Mouse (Mus musculus) hindbrain, embryonic 15.5 days (tissue): Measurements from ENCODE around the gene Mrpl53. TPM values are rescaled to one million over a fixed set of nuclear protein-coding genes. Genes with fewer than 3 reads are reported as not detected.

ENCODE experiments used
- ATAC-seq: fragments of 200-750 bp; cut with Nextera tagmentation; 2 replicates; pipeline ENCODE4 v1.8.0; 2017; ENCODE audit warnings: low read depth, moderate number of reproducible peaks, moderate TSS enrichment; ENCODE audit not compliant: low FRiP score
- H3K27ac ChIP-seq: fragments of 300-500 bp; sonication (generic); replicated peaks from 2 replicates; pipeline ENCODE4 v1.5.1; 2015; ENCODE audit warnings: mild to moderate bottlenecking, inconsistent platforms
- H3K27me3 ChIP-seq: fragments of 300-500 bp; sonication (generic); 2 replicates; pipeline ENCODE4 v1.6.1; 2015; ENCODE audit warnings: control low read depth, inconsistent platforms
- H3K36me3 ChIP-seq: fragments of 300-500 bp; sonication (generic); 2 replicates; pipeline ENCODE4 v1.6.1; 2015; ENCODE audit warnings: control low read depth, inconsistent platforms
- H3K4me1 ChIP-seq: fragments of 300-500 bp; sonication (generic); replicated peaks from 2 replicates; pipeline ENCODE4 v1.6.1; 2015; ENCODE audit warnings: control low read depth, inconsistent platforms
- H3K4me2 ChIP-seq: fragments of 300-500 bp; sonication (generic); 2 replicates; pipeline ENCODE4 v1.6.1; 2015; ENCODE audit warnings: moderate library complexity, mild to moderate bottlenecking, inconsistent platforms
- H3K4me3 ChIP-seq: fragments of 300-500 bp; sonication (generic); 2 replicates; pipeline ENCODE4 v1.5.1; 2015; ENCODE audit warnings: mild to moderate bottlenecking, inconsistent platforms
- H3K9ac ChIP-seq: fragments of 300-500 bp; sonication (generic); 2 replicates; pipeline ENCODE4 v1.6.1; 2015; ENCODE audit warnings: inconsistent platforms
- H3K9me3 ChIP-seq: fragments of 300-500 bp; sonication (generic); 2 replicates; pipeline ENCODE4 v1.6.1; 2016; ENCODE audit warnings: control low read depth, inconsistent platforms
- WGBS: fragments of 180-500 bp; shearing (Covaris S2); methylation state at CpG from one replicate; pipeline ENCODE4 v1.1.7; 2015; 5-methylcytosine and 5-hydroxymethylcytosine counted together
- polyA plus RNA-seq: library from polyadenylated mRNA; unstranded; fragments of >200 nt; fragmentation: Nextera tagmentation; extraction: Ambion mirVana; gene quantifications from 2 replicates; pipeline ENCODE4 v1.2.1, GENCODE M21; 2015

The Mrpl53 gene
- polyA plus RNA-seq, 1 experiment from 2014 or later: 113 TPM

- no peak for ATAC-seq
- H3K4me2 ChIP-seq: no peak overlapping the region
- no peaks in the 10 kb centered on the region for H3K9me3 ChIP-seq
- 79% methylated on average over 6 of the region's 6 CpGs for WGBS
- peaks cover 8% of the 10 kb centered on the region; the same call in 1 of the 2 replicates for H3K4me1 ChIP-seq
- H3K4me3 ChIP-seq: no peak overlapping the region
- H3K9ac ChIP-seq: no peak overlapping the region
- H3K36me3 ChIP-seq: no peaks in the 10 kb centered on the region
- H3K27me3 ChIP-seq: peaks cover 14% of the 10 kb centered on the region
- H3K27ac ChIP-seq: no peak overlapping the region
Observed at GRCm38 (mm10) chr6:83131469-83132034, 22.7 kb downstream of the Mrpl53 start.

GRCm38 (mm10) chr6:83132176-83132919 lies 23.5 kb downstream of the Mrpl53 start:
- no peak for ATAC-seq

GRCm38 (mm10) chr6:83134226-83134625 lies 25.4 kb downstream of the Mrpl53 start:
- peaks cover 32% of the 10 kb centered on the region for H3K4me1 ChIP-seq
- H3K4me2 ChIP-seq: no peak overlapping the region
- H3K27ac ChIP-seq: no peak overlapping the region
- no peaks in the 10 kb centered on the region for H3K36me3 ChIP-seq
- no peak for ATAC-seq
- H3K4me3 ChIP-seq: no peak overlapping the region
- peaks cover 19% of the 10 kb centered on the region for H3K27me3 ChIP-seq
- no peak overlapping the region for H3K9ac ChIP-seq
- 72% methylated on average over 3 of the region's 3 CpGs for WGBS
- no peaks in the 10 kb centered on the region for H3K9me3 ChIP-seq

More at GRCm38 (mm10) chr6:83132176-83132919, 23.5 kb downstream of the Mrpl53 start:
- no peak overlapping the region for H3K9ac ChIP-seq
- peaks cover 16% of the 10 kb centered on the region for H3K4me1 ChIP-seq
- H3K27me3 ChIP-seq: peaks cover 19% of the 10 kb centered on the region
- H3K36me3 ChIP-seq: no peaks in the 10 kb centered on the region
- H3K27ac ChIP-seq: no peak overlapping the region
- no peaks in the 10 kb centered on the region for H3K9me3 ChIP-seq
- WGBS: 84% methylated on average over 9 of the region's 9 CpGs
- H3K4me2 ChIP-seq: no peak overlapping the region
- H3K4me3 ChIP-seq: no peak overlapping the region

GRCm38 (mm10) chr6:83134951-83135513 lies 26.2 kb downstream of the Mrpl53 start, which contains the start of gene Rtkn:
TSS of gene Rtkn (plus strand) at chr6:83135463.
- H3K27me3 ChIP-seq: peaks cover 19% of the 10 kb centered on the region
- H3K4me3 ChIP-seq: peak within 1 kb of the TSS; percentile 19
- peaks cover 32% of the 10 kb centered on the region for H3K4me1 ChIP-seq
- H3K9me3 ChIP-seq: no peaks in the 10 kb centered on the region
- WGBS: 64% methylated on average over 7 of the region's 7 CpGs
- H3K36me3 ChIP-seq: no peaks in the 10 kb centered on the region
- H3K4me2 ChIP-seq: peak within 1 kb of the TSS; percentile 52
- H3K27ac ChIP-seq: peak within 1 kb of the TSS; percentile 89; the same call in 1 of the 2 replicates
- peak within 1 kb of the TSS; percentile 31; the same call in 1 of the 2 replicates for H3K9ac ChIP-seq
- no peak for ATAC-seq

- 6% methylated on average over 37 of the region's 37 CpGs for WGBS
- peaks cover 19% of the 10 kb centered on the region for H3K27me3 ChIP-seq
- peaks cover 32% of the 10 kb centered on the region for H3K4me1 ChIP-seq
- no peaks in the 10 kb centered on the region for H3K36me3 ChIP-seq
- H3K9me3 ChIP-seq: no peaks in the 10 kb centered on the region
- H3K27ac ChIP-seq: no peak overlapping the region
- no peak overlapping the region; the same call in 1 of the 2 replicates for H3K9ac ChIP-seq
- no peak for ATAC-seq
- peak overlapping the region; percentile 19 for H3K4me3 ChIP-seq
- peak overlapping the region; percentile 52 for H3K4me2 ChIP-seq
Observed at GRCm38 (mm10) chr6:83135571-83136161, 26.8 kb downstream of the Mrpl53 start.

- Histone ChIP-seq H3K27ac (peak overlapping the region; percentile 89), H3K4me1 (peaks cover 32% of the 10 kb centered on the region)
Observed at GRCm38 (mm10) chr6:83136291-83136880, 27.5 kb downstream of the Mrpl53 start.

GRCm38 (mm10) chr6:83136881-83137575 lies 28.2 kb downstream of the Mrpl53 start:
- Histone ChIP-seq H3K36me3 (no peaks in the 10 kb centered on the region), H3K4me1 (peaks cover 37% of the 10 kb centered on the region), H3K9me3 (no peaks in the 10 kb centered on the region), H3K4me2 (peak overlapping the region; percentile 52), H3K27ac (peak overlapping the region; percentile 89), H3K4me3 (peak overlapping the region; percentile 34), H3K27me3 (peaks cover 19% of the 10 kb centered on the region), H3K9ac (peak overlapping the region; percentile 31)
- ATAC-seq: peak; percentile 72; the same call in 1 of the 2 replicates
- 2% methylated on average over 20 of the region's 26 CpGs for WGBS

More at GRCm38 (mm10) chr6:83136291-83136880, 27.5 kb downstream of the Mrpl53 start:
- WGBS: 14% methylated on average over 5 of the region's 5 CpGs
- Histone ChIP-seq H3K4me3 (peak overlapping the region; percentile 34), H3K9me3 (no peaks in the 10 kb centered on the region), H3K4me2 (peak overlapping the region; percentile 52), H3K36me3 (no peaks in the 10 kb centered on the region), H3K27me3 (peaks cover 19% of the 10 kb centered on the region), H3K9ac (peak overlapping the region; percentile 31)
- ATAC-seq: no peak

GRCm38 (mm10) chr6:83137576-83137950 lies 28.7 kb downstream of the Mrpl53 start:
- Histone ChIP-seq H3K4me3 (peak overlapping the region; percentile 34), H3K27ac (peak overlapping the region; percentile 89), H3K27me3 (peaks cover 19% of the 10 kb centered on the region), H3K9me3 (no peaks in the 10 kb centered on the region), H3K9ac (peak overlapping the region; percentile 31), H3K4me1 (peaks cover 42% of the 10 kb centered on the region), H3K36me3 (no peaks in the 10 kb centered on the region), H3K4me2 (peak overlapping the region; percentile 52)
- ATAC-seq: peak; percentile 6; the same call in 1 of the 2 replicates
- 1% methylated on average over 12 of the region's 12 CpGs for WGBS

GRCm38 (mm10) chr6:83138056-83138455 lies 29.2 kb downstream of the Mrpl53 start:
- peak overlapping the region; percentile 34 for H3K4me3 ChIP-seq
- peak overlapping the region; percentile 52 for H3K4me2 ChIP-seq
- WGBS: 2% methylated on average over 11 of the region's 11 CpGs
- peak overlapping the region; percentile 31 for H3K9ac ChIP-seq
- H3K36me3 ChIP-seq: no peaks in the 10 kb centered on the region
- peak; percentile 7; the same call in 1 of the 2 replicates for ATAC-seq
- peak overlapping the region; percentile 89 for H3K27ac ChIP-seq
- no peaks in the 10 kb centered on the region for H3K9me3 ChIP-seq
- peaks cover 19% of the 10 kb centered on the region for H3K27me3 ChIP-seq
- H3K4me1 ChIP-seq: peaks cover 47% of the 10 kb centered on the region

- WGBS: 78% methylated on average over 8 of the region's 8 CpGs
- H3K27ac ChIP-seq: no peak overlapping the region
- peaks cover 16% of the 10 kb centered on the region for H3K27me3 ChIP-seq
- H3K36me3 ChIP-seq: no peaks in the 10 kb centered on the region
- H3K4me1 ChIP-seq: peaks cover 48% of the 10 kb centered on the region
- no peak for ATAC-seq
- H3K4me2 ChIP-seq: no peak overlapping the region
- H3K4me3 ChIP-seq: no peak overlapping the region
- H3K9ac ChIP-seq: no peak overlapping the region
- no peaks in the 10 kb centered on the region for H3K9me3 ChIP-seq
Observed at GRCm38 (mm10) chr6:83140044-83140443, 31.2 kb downstream of the Mrpl53 start.

GRCm38 (mm10) chr6:83141636-83142035 lies 32.8 kb downstream of the Mrpl53 start:
- no peaks in the 10 kb centered on the region for H3K9me3 ChIP-seq
- H3K4me3 ChIP-seq: peak overlapping the region; percentile 38
- peaks cover 39% of the 10 kb centered on the region for H3K4me1 ChIP-seq
- 36% methylated on average over 4 of the region's 4 CpGs for WGBS
- no peak overlapping the region for H3K9ac ChIP-seq
- H3K4me2 ChIP-seq: peak overlapping the region; percentile 84
- H3K36me3 ChIP-seq: no peaks in the 10 kb centered on the region
- H3K27me3 ChIP-seq: 0 out of 2 replicates have a peak, but pooled peaks cover 4% of the 10 kb centered on the region
- no peak overlapping the region for H3K27ac ChIP-seq
- ATAC-seq: no peak
